Mouse (Mus musculus): ENCODE results near the gene Trmo.

DNA sequence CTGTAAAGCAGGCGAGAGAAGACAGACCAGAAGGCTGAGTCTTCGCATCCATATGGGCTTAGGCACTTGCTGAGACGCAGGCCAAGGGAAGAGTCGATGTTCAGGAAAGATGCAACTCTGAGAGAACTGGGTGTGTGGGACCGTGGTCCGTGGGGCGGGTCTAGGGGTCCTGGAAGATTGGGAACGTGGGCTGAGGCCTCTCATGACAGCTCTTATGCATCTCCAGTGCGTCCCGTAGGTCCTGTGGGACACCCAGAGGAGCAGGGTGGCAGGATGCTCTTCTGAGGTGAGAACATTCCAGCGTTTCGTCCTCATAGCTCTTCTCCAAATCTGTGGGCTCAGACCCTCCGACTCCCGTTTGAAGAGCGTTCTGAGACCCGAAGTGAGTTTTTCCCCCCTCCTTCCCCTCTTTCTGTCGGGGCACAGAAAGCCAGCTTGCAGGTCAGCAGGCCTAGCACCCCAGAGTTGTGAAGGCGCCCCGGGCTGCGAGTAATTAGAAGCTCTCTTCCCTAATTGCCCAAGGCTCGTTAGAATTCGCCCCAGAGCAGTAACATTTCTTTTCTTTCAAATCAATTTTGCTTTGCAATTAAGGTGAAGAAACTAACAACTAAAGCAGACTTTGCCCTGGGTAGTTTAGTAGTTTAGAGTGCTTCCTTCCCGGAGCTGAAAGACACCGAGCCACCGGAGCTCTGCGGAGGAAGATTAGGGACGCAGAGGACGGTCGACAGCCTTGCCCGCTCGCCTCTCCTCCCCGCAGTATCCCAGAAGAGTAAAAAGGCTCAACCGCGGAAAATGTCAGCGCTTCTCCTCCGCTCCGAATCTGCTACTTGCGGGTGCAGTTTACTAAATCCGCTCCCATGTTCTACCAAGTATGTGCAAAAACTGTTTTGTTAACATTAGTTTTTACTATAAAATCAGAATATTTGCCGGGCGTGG, 41.4 kb downstream of the Trmo start:
- TF ChIP-seq POLR2A (IDR thresholded peaks at IDR 0.05; ENCODE audit: borderline replicate concordance, extremely low read depth, low read depth, low read length) = no peak
- no peak for TF ChIP-seq CTCF (IDR thresholded peaks at IDR 0.05; ENCODE audit: insufficient read depth, low read length)

Measured in lung, adult 2 months (tissue).